Mouse (Mus musculus): ENCODE measurements at regions not wholly inside any gene's neighbourhood (a gene's known extent, or its start where the extent isn't known, plus 50 kb on each side); places are given as distances from the start of the nearest gene placed in this dataset.

GRCm38 (mm10) chr10:37439863-37440613 lies 301.3 kb upstream of the Marcks start:
- no peak for DNase-seq

- no peak for DNase-seq
Measured at GRCm38 (mm10) chr10:37438312-37438711, 299.6 kb upstream of the Marcks start.

GRCm38 (mm10) chr10:37436849-37437248 lies 298.1 kb upstream of the Marcks start:
- DNase-seq: no peak

DNA sequence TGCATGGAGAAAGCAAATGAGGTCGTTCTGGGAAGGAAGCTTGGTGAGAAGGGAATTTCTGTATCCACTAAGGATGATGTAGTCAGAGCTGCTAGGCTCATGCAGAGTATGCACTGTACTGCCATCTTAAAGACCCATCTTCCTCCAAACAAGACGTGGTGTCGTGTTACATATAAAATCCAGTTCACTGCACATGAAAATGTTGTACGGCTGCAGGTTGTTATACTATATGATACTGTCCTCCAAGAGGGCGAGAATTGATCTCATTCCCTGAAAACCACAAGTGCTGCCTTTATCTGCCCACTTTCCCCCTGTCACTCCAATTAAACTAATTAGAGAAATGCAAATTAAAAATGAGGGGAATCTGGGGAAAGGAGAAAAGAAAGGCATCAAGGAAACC lies 295.5 kb upstream of the Marcks start:
- DNase-seq: no peak

DNA sequence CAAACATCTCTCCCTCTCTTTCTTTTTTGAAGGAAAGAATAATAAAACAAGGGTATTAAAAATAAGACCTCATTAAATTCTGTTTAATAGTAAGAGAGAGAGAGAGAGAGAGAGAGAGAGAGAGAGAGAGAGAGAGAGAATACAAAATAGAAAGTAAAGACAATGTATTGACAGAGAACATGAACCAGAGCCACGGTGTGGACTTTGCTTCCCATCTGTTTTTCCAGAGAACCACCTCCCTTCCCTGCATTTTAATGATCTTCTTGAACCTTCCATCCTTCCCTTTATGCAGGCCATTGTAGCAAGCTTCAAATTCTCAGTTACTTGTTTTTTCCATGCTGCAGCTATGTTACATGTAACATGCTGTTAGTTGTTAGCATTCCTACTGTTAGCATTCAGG lies 284.3 kb upstream of the Marcks start:
- no peak for DNase-seq

GRCm38 (mm10) chr10:37422612-37423011 lies 283.9 kb upstream of the Marcks start:
- DNase-seq: no peak

GRCm38 (mm10) chr10:37416321-37416720 lies 277.6 kb upstream of the Marcks start:
- DNase-seq: no peak

DNA sequence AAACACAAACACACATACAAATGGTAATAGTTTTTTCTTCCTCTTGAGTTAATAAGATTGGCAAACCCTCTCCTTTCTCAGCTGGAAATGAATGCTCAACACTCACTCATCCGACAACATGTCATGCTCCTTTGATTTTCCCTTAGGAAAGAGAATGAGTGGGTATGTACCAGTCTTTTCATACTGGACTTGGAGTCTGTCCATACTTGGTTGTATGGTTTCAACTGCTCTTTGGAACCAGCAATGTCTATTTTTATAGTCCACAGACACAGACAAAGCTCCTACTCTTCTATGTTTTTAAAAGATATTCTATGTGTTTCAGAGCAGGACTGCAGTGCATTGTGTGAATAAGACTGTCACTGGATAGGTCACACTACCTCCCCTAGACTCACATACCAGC lies 273.7 kb upstream of the Marcks start:
- DNase-seq: no peak

DNA sequence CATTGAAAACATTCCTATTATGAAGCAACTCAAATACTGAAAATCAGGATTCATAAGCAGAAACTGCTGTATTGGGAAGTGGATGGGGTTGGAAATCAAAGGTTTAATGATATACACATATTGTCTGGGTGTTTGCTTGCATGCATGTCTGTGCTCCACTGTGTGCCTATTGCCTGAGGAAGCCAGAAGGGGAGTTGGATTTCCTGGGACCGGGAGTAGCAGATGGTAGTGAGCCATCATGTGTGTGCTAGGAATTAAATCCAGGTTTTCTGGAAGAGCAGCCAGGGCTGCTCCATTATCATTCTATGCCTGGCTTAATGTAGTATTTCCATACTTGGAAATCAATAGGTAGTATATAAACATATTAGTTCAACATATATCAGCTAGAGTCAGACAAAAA lies 271.0 kb upstream of the Marcks start:
- DNase-seq: no peak

DNA sequence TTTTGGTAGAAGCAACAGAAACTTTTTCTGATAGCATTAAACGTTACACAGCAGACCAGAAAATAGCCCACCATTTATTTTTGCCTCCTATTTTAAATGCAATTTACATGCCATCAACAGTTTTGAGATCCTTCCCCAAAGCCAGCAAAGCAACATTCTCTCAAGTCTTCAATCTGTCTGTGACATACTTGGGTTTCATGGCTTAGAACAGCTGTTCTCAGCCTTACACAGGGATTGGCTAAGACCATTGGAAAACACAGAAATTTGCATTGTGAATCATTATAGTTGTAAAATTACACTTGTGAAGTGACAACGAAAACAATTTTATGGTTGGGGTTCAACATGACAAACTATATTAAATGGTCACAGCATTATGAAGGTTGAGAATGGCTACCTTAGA lies 268.8 kb upstream of the Marcks start:
- DNase-seq: no peak

DNA sequence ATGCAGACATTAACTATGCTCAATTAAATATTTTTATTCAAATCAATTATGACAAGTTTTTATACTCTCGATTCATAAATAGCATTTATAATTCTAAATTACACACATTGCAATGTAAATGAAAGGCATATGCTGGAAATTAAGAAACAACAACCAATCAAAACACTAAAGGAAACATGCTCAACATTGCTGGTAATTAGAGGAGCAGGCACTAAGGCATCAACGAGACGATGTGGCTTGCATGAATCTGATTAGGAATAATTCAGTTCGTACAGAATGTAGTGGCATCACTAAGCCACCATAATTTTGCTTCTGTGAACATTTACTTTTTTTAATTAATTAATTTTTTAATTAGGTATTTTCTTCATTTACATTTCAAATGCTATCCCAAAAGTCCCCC lies 266.2 kb upstream of the Marcks start:
- DNase-seq: no peak

- DNase-seq: no peak
Measured at GRCm38 (mm10) chr10:37404407-37404806, 265.7 kb upstream of the Marcks start.

DNA sequence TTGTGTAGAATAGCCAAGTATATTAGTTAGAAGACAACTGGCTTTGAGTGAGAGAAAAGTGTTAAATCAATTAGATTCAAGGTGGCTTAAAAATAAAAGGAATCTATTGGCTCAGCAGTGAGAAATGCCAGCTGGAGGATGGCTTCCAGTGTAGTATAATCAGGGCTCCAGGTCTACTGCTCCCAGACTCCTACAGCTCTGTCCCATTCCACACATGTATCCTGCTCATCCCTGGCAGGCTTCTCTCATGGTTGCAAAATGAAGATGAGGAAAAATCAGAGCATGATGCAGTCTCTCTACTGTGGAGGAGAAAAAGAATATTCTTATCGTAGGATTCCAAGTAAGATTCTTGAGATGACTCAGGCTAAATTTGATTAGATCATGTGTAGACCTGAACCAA lies 263.7 kb upstream of the Marcks start:
- DNase-seq: no peak

- no peak for DNase-seq
Measured at GRCm38 (mm10) chr10:37400991-37401390, 262.3 kb upstream of the Marcks start.

DNA sequence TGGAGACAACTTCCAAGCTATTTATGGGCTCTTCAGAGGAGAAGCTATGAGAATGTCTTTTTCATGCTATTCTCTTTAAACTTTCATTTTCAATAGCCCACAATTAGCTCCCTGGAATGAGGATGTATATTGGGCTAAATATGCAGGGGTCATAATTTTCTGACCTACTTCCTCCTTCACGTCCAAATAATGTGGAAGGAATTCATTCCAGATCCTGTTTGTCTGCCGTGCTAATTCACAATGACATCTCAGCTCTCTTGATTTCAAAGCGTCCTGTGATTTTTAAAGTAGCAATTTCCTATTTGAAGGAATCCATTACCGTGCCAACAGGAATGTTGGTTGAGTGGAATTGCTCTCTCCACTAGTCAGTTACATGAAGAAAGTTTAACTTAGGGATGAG lies 261.7 kb upstream of the Marcks start:
- no peak for DNase-seq

GRCm38 (mm10) chr10:37397271-37397991 lies 258.7 kb upstream of the Marcks start:
- DNase-seq: peak; percentile 1

DNA sequence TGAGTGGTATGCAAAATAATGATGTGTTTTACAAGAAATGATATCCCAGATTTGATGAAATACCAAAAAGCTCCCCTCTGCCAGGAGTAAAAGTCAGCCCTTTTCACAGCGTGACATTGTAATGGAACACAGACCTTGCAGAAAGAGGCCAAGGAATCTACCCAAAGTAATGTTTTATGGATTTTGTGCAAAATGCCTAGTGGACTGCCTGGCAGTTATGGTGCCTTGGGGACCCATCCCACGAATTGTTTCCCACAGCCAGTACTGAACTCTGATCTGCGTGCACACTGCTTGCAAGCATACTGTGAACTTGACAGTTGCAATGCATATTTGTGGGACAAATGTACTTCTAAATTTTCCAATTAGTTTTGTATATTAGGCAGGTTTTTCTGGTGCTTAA lies 251.3 kb upstream of the Marcks start:
- no peak for DNase-seq

GRCm38 (mm10) chr10:37386216-37386615 lies 247.5 kb upstream of the Marcks start:
- no peak for DNase-seq

DNA sequence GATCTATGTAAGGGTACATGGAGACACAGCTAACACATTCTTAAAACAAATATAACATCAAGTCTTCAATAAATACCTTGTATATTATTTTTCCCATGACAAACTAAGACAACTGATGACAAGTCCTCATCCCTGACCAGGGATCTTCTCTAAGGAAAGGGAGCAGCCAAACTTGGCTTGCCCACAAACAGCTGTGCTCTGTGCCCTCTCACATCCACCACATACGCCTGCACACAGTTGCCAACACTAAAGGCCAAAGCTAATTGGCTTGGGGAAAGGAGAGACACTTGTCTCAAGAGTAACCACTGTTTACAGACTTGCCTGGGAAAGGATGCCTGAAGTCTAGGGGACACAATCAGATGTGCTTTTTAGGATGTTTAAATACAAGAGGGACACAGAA lies 241.3 kb upstream of the Marcks start:
- DNase-seq: no peak

DNA sequence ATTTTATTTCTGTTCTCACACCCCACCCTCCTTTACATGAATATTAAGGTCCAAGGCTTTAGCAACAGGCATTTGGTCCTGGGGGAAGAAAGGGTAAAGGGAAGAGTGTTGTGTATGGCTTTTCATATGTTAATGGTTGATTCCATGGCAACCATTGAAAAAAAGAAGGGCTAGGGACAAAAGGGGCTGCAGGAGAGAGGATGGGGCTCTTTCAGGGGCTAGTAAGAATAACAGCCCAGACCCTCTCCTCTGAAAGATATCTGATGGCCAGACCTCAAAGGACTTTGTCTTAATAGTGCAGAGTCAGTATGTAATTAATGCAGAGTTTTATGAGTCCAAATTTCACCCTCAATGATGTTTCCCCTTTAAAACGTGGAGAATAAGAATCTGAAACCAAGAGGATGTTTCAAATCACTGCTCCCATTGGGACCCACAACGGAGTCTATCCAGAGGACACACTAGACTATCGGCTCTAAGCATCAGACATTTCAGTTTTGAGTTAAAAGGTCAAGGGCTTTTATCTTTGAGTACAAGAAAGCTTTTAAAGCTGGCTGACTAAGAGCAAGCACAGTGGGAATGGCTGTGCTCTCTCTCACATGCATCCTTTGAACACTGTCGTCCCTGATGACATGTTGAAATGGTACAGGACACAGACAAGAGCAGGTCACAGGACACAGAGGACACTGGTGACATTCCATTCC lies 239.4 kb upstream of the Marcks start:
- DNase-seq: no peak

DNA sequence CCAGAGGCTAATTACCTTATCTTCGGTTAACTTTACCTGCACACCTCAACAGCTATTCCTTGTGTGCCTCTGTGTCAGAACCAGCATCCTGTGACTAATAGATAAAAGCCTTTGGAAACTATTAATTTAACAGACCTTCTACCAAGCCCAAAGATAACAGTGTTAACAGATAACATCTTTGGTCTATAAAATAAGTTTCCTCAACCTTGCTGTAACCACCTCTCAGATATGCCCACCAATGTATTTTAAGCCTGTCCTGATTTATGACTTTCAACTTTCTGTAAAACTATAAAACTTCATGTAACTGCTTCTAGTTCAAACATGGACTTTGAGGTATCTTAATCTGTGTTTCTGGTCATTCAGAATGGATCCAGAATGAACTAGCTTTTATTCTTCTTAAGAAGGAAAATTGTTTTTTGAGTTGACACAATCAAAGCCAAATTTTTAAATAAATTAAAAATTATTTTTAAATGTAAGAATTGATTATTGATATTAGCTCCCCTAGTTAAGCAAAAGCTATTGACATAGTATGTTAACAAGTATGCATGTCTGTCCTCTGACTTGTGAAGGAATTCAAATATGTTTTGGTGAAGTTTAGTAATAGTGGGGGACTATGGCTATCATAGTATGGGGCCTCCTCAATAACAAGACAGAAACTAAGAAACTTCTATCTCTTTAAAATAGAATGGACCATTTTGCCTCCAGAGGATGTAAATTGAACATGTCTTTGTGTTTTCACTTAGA lies 238.7 kb upstream of the Marcks start:
- DNase-seq: no peak

GRCm38 (mm10) chr10:37376172-37376571 lies 237.5 kb upstream of the Marcks start:
- no peak for DNase-seq

GRCm38 (mm10) chr10:37375648-37376047 lies 236.9 kb upstream of the Marcks start:
- DNase-seq: no peak
